Mouse (Mus musculus) brain, adult 2 months (tissue): ENCODE measurements around the gene Vipr2.
A peak's percentile ranks its signal among the peaks of the same experiment; 100 is the strongest.

ENCODE experiments used
- DNase-seq: peaks from one replicate; pipeline ENCODE4 v3.0.0; 2011; ENCODE audit warnings: low read depth, low spot score

Gene Vipr2

DNA sequence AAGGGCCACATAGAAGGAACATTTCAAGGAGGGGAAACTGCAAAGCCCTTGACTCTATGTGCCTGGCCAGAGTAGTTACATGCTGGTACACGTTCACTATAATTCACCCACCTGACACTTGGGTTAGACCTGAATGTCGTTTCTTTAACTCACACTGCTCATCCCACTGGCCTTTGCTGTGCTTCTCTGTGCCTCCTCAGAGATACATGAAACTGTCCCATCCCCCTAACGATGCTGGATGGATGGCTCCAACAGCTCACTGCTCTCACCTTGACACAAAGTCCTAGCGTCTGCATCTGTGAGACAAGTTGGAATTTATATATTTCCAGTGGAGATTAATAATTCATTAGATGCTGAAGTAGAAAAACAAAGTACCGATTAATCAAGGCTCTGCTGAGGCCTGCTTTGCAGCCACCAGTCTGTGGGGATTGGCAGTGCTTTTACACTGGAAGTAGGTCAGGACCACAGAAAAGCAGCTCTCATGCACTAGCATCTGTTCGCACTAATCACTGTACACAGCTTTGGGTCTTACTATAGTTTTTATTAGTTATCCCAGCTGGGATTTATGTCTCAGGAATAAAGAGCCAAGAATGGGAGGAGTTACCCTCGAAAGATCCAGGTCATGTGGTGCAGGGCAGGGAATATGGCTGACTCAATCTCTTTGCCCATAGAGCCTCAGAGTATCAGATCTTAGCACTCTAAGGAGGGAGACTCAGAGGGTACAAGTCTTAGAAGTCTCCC is 79.4 kb downstream of the Vipr2 start:
- peak; percentile 46 for DNase-seq

DNA sequence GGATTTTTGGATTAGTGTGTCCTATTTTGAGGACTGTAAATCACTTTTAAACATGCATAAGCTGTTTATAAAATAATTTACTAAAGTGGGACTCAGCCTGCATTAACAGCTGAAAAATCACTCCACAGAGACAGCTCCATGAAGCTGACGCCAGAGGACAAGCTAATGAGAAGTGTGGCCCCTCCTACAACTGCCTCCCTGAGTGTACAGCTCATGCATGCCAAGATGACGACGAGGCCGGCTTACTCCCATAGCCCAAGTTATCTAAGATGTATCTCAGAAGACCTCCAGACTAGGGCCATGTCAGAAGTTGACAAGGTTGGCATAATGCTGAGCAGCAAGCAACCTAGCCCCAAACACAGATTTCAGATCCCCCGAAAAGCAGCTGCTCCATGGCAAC is 81.7 kb downstream of the Vipr2 start:
- DNase-seq: no peak

DNA sequence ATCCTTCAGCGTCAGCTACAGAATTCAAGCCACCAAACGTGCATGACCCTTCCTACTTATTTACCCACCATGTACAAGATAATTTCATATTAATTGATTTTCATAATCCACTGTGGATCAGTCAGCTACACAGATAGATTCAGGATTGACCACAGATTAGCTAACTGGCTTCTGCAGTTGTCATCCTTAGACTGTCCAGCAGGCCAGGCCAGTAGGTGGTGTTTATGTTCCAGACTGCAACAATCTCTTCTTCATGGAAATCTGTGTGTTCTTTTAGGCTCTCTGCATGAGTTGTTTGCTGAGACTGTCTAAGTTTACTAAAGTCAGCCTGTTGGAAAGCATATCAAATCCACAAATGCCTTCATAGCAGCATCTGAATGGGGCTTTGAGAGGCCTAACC is 82.2 kb downstream of the Vipr2 start:
- DNase-seq: no peak

- no peak for DNase-seq
Observed at GRCm38 (mm10) chr12:116165368-116165767, 87.8 kb downstream of the Vipr2 start.

DNA sequence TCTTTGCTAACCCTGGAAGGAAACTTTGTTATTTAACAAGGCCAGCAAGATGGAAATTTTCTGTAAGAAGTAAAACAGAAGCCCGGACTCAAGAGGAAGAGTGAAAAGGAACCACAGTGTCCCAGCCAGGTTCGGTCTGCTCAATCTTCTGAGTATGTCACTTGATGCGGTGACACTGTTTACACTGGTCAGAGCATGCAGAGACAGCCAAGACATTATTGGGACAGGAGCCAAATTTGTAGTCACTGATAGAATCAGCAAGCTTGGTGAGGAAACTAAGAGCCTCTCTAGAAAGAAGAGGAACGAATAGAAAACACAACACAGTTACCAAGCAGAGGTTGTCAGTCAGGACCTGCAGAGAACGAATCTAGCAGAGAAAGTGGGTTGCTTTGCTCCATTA is 92.1 kb downstream of the Vipr2 start:
- DNase-seq: peak; percentile 73

DNA sequence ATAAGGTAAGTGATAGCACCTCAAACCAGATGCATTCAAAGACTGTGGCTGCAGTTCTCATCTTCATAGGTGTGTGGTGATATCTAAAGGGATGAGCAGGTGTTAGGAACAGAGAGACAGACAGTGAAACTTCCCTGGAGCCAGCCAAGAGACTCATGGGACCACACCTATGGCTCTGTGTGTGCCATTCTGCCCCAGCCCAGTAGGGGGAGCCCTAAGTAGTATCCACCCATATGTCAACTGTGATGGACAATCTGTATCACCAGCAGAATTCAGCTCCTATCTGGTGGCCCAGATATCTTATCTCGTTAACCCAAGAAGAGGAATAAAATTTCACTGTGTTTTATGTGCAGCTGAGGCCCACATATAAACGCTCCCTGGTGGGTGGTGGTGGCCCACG is 99.4 kb downstream of the Vipr2 start:
- no peak for DNase-seq

DNA sequence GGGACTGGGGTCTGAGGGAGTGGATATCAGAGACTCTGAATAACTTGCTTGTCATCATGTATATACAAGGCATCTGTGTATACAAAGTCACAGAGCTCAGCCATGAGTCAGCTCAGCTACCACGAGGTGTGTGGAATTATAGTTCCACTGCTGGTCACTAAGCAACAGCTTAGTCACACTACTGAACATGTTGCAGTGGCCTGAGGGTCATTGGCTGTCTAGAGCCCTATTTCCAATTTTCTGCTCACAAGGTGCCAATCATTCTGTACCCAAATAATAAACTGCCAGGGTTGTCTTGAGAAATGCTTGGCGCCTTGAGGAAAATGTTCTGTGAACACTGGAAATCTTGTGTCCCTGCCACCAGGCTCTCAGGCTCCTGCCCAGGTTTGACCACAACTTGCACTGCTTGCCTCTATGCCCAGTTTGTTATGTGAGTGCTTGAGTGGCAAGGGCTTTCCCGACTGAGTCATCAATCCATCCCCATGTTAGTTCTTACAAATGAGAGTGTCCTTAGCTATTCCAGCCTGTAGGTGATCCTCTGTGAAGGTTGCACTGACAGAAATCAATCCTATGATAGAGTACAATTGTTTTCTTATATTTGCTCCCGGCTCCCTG is 104.0 kb downstream of the Vipr2 start:
- DNase-seq: peak; percentile 44

- no peak for DNase-seq
Observed at GRCm38 (mm10) chr12:116182376-116182775, 104.8 kb downstream of the Vipr2 start.

GRCm38 (mm10) chr12:116183212-116183935 is 105.8 kb downstream of the Vipr2 start:
- no peak for DNase-seq

DNA sequence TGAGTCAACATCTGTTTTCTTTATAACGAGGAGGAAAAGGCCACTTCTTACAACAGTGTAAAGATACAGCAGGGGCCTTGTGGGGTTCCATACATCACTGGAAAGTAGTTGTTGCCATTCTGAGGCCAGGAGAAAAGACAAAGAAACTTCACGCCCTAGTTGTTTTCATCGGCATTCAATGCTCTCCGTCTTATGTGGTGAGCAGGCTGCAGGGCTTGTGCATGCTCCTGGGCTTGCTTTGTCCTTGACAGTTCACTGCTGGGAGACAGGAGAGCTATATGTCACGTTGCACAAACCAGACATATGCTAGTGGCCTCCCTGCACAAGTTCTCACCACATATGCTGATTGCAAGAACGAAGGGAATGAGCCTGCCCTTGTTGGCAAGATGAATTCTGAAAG is 116.4 kb downstream of the Vipr2 start:
- no peak for DNase-seq

- DNase-seq: peak; percentile 87
Observed at GRCm38 (mm10) chr12:116194641-116195040, 117.1 kb downstream of the Vipr2 start.
